Mouse (Mus musculus) monocyte, adult 2 months (primary cell): ENCODE data around the gene Ankrd13d.
A peak's percentile ranks its signal among the peaks of the same experiment; 100 is the strongest.
"Not testable (repeated sequence)": the region's sequence is repeated elsewhere in the genome, so short reads cannot be mapped to it uniquely, and the experiment has no call there.

Experiments
- DNase-seq, 2 experiments: peaks; one replicate each; pipeline ENCODE4 v3.0.0; 2022; ENCODE audit warnings: low spot score in 2 of 2, low read depth in 1 of 2

Gene Ankrd13d

DNA sequence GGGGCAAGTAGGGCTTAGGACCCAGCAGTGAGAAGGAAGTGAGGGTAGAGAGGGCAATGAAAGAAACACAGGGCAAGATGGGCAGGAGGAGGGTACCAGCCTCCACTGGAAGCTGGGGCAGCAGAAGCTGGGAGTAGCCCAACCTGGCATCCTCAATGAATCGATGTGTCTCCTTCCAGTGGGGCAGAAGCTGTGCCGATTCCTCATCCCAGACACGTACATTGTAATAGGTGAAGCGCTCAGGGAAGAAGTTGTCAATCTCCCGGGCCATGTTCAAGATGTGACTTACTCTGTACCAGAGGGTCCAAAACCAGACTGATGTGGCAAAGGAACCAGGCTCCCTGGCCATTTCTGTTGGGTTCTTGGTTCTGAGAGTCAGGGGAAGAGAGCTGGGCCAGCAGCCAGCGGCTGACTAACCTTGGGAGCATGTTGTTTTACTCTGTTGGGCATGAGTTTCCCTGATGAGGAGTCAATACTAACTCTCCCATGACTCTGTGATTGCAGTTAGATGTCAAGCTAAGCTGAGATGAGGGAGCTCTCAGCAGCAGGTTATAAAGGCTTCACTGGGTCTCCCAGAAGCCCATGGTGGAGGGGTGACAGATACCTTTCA is 18.7 kb downstream of the Ankrd13d start:
- DNase-seq: no peak

DNA sequence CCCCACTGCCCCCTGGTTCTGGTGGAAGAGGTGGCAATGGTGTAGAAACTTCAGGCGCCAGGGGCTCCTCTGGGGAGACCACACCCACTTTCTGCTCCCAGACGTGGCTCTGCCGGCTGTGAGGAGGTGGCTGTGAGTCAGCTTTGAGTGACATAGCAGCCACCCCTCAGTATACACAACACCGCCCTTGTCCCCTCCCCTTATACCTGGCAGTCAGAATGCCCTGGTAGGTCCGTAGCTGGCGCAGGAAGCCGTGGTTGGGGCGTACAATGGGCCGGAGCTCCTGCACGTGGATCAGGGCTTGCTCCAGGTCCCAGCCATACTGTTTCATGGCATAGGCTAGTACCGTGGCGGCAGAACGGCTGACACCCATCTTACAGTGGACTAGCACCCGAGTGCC is 19.2 kb downstream of the Ankrd13d start:
- no peak for DNase-seq

DNA sequence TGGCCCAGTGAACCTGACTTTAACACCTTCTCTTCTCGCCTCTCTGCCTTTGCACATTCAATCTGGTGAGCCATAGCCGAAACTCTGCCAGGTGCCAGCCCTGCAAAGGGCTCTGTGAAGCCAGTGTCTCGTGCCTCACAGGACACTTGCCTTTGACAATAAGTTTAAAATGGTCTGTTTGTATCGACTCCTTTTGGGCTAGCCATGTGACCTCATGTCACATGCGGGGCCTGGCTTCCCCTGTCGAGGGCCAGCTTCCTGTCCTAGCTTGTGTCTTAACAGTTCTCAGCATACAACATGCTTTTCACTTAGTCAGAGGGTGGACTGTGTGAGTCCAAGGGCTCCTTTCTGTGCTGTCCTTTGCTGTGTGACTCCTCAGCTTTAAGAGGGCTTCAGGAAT is 20.2 kb downstream of the Ankrd13d start:
- DNase-seq: no peak

DNA sequence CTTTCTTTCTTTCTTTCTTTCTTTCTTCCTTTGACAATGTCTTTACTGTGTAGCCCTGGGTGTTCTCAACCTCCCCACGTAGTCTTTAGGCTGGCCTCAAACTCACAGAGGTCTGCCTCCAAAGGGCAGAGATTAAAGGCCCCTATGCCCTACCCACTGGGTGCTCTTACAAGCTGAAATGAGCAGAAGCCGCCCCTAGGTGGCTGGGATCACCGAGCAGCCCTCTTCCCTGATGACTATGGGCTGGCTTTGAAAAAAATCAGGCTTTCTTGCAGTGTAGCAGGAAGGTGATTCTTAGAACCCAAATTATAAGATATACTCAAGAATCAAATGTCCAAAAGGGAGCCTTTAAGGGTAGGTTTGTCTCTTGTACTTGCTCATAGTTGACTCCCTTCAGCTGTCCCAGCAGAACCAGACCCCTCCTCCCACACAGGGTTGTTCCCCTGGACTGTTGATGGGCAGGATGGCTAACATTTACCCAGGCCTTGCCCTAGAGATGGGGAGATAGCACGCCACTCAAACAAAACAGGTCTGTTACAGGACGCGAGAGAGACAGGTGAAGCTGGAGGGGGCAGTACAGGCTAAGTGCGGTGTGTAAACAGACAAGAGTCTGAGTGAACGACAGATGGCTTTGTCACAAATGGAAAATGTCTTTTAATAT is 21.8 kb downstream of the Ankrd13d start:
- no peak for DNase-seq

DNA sequence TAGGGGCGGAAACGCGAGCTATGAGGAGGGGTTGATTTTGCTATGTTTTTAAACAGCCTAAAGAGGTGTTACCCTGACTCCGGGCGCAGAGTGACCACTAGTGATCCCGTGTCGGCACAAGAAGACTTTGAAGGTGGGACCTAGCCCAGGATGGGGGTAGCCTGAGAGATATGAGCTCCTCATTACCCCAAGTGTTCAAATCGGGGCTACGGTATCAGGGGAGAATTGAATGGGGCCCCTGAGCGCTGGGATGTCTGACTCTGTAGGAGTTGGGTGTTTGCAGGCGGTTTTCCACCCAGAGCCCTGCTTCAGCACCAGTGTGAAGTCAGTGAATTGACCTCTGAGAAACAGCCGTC is 25.1 kb downstream of the Ankrd13d start:
- no peak for DNase-seq

DNA sequence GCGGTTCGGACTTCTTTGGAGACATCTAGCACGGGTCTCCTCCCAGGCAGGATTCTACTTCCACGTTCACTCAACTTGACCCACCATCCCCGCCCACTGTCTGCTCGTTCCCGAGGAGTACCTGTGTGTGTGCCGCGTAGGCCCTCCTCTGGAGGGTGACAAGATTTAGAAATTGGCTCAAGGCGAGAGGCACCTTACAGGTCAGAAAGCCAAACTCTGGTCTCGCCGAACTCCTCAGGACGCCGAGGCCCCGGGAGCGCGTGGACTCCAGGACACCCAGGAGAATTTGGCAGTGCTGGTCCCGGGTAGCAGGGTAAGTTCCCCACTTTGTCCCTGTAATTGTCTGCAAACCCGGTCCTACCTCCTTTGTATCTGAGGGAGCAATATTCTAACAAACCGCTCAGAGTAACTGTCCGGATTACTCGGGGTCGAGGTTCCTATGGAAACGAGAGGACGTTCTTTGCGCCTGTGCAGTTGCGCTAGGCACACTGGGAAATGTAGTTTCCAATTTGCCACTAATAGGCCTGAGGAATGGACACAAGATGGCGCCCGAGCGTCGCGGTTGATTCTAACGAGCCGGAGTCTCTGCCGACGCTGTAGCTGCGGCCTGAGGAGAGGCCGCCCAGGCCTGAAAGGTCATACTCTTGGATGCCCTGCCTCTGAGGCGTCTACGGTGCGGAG is 25.6 kb downstream of the Ankrd13d start:
- peak; percentile 69 to 82 for DNase-seq

DNA sequence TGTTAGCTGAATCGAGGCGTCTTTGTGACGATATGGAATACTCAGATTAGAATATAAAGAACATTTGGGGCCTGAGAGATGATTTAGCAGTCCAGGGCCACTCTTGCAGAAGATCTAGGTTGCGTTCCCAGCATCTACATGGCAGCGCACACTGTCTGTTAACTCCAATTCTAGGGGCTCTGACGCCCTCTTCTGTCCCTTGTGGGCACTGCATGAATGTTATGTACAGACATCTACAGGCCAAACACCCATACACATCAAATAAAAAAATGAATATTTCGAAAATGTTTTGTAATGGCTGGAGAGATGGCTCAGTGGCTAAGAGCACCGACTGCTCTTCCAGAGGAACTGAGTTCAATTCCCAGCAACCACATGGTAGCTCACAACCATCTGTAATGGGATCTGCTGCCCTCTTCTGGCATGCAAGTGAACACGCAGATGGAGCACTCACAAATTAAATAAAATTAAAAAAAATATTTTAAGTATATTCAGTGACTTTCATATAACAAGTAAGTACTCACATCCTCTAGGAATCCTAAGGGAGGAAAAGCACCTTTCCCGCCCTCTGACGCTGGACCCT is 27.3 kb downstream of the Ankrd13d start:
- DNase-seq: no peak

DNA sequence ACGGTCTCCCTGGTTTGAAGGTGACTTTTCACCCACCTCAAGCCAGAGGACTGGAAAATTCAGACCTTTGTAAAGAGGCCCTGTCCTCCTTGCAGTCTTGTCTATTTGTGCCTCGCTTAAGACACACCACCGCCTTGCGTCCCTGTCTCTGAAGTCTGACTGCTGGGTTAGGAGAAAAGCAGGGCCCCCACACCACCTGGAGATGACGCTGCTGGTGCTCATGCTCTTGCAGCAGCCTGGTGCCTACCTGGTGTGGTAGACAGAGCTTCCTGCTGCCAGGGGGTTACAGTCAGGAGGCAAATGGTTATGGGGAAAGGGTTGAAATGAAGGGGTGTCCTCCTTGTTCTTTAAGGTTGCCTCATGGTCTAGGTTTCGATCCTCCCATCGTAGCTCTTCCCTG is 28.7 kb downstream of the Ankrd13d start:
- no peak for DNase-seq

DNA sequence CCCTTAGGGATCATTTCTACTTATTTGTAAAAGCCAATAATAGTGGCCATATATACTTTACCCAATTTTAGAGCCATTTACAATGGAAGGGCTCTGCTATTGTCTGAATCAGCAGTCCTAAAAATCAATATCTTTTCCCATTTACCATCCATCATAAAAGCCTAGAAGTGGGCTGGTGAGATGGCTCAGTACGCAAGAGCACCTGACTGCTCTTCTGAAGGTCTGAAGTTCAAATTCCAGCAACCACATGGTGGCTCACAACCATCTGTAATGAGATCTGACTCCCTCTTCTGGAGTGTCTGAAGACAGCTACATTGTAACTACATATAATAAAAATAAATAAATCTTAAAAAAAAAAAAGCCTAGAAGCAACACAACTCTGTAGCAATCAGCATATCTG is 34.3 kb downstream of the Ankrd13d start:
- not testable (repeated sequence) for DNase-seq

DNA sequence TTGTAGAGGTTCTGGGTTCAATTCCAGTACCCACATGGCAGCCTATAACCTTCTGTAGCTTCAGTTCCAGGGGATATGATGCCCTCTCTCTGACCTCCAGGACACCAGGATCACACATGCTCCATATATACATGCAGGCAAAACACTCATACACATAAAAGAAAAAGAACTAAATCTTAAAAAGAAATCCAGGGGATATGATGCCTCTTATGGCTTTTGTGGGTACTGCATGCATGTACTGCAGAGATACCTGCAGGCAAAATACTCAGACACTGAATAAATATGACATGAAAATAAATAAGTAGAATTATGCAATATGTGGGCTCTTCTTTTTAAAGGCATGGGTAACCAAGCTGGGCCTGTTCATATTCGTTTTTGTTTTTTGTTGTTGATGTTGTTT is 35.9 kb downstream of the Ankrd13d start:
- no peak for DNase-seq

DNA sequence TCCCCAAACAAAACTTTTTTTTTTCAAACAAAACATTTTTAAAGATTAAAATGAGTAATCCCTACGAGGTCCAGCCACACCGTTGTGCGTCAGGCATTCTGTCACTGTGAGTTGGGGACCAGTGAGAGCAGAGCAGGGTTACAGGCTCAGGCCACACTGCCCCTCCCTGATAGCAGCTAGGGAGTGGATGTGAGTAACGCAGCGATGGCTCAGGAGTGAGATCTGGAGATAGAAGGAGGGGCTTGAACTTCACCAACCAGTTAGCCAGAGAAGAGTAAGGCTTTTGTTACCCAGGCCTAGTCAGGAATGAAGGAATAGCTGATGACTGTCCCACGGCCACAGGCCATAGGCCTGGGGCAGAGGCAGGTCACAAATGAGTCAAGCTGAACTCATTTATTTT is 38.2 kb downstream of the Ankrd13d start:
- DNase-seq: no peak

DNA sequence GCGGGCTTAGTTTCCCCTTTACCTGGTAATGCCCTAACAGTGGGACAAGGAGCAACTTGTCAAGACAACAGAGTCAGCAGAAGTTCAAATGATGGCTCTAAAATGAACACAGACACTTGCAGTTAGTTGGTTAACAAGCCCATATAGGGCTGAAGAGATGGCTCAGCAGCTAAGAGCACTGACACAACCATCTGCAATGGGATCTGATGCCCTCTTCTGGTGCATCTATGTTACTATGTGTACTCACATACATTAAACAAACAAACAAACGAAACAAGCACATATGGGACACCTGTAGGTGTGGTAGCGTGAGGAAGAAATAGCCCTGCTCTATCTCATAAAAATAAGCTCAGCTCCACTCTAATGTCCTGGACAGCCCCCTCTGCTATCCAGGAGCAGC is 40.5 kb downstream of the Ankrd13d start:
- no peak for DNase-seq

DNA sequence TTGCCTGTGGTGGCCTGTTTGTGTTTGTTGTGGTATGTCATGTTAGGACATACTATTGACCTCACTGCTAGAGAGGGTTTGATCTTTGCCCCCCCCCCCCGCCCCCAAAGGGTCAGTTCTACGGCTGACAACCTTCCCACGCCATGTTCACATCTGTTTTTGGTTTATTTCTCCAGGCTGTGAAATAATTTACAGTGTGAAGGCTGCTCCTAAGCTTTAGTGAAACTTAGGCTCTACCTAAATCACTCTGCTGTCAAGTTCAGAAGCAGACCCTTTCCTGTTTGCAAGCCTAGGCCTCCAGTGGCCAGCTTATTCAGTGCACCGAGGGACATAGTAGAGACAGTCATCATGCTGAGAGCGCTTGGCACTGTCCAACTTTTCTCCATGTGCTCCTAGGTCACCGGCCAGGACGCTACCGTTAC is 42.7 kb downstream of the Ankrd13d start:
- no peak for DNase-seq

DNA sequence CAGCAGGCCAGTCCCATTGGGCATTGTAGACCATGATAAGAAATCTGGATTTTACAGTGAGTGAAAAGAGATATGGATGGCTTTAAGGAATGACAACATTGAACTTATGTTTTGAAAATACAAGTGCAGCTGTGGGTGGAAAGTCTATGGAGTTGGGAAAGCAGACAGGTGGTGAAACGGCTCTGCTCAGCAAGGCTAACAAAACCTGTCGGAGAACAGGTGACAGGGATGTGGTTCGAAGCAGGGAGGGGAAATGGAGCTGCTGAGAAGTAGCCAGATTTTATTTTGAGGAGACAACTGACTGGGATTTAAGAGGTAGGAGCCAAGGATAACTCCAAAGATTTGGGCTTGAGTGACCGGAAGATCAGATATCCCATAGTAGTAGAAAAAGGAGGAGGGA is 48.4 kb downstream of the Ankrd13d start:
- DNase-seq: no peak

DNA sequence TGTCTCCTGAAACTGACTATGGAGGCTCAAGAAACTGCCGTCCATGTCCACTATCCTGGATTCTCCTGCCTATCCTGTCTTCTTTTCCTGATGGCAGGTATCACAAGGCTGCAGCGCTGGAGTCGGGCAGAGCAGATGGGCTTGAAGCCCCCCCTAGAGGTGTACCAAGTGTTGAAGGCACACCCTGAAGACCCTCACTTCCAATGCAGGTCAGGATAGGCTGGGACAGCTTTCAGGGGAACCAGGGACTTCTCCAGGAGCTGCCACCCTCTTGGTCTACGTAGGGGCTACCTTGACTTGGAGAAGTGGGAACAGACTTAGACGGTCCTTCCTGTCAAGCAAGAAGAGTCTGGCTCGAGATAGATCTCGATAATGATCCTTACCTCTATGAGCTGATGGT is 50.3 kb downstream of the Ankrd13d start:
- DNase-seq: no peak

DNA sequence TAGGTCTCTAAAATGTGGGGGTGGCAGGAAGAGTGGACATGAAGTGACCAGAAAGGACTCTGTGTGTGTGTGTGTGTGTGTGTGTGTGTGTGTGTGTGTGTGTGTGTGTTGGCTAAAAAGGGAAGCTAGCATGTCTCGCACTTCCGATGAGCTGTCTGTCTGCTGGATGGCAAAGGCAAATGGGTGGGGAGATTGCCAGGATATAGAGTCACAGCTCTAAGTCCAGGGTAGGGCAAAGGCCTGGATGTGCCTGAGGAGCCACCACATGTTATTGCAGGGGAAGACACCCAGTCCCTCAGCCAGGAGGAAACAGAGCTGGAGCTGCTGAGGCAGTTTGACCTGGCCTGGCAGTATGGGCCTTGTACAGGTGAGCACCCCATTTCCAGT is 50.8 kb downstream of the Ankrd13d start:
- DNase-seq: peak in 1 of 2 experiments; percentile 50

DNA sequence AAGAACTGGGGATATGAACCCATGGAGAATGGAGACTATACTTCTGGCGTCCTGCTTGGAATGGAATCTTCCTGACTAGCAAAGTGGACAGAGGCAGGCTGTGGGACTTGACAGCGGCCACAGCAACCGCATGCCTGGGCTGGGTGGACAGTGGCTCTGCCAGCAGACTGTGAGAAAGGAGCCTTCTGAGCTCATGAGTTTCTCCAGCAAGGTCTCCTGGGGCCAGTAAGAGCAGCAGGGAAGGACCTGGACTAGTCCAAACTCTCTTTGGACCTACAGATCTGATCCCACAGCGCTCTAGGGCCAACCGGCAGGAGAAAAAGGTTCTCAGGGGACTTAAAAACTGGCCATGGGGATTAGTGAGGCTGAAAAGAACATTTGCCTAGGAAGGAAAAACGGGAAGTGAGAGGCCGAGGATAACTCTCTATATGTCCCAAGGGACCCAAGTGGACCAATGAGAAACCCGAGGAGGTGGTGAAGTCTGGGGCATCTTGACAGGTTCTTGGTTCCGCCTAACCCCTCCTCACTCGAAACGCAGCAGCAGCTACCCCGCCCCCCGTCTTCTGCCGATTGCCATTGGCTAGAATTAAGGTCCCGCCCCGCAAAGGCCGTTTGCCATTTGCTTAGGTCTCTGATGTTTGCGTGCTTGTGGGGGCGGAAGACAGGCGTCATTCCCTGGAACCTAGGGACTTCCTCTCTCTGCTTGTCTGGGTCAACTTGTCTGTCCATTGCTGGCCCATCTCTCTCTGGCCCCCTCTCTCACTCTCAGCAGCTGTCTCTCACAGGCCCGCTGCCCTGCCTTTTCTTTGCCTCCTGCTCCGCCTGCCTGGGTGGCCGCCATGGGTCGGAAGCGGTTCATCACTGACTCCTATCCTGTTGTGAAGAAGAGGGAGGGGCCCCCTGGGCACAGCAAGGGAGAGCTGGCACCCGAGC is 51.4 kb downstream of the Ankrd13d start, which contains the start of gene Pold4:
Gene Pold4, plus strand, starts transcription at position 647 of the 933 bp plus-strand sequence.
- DNase-seq: peak; percentile 96

DNA sequence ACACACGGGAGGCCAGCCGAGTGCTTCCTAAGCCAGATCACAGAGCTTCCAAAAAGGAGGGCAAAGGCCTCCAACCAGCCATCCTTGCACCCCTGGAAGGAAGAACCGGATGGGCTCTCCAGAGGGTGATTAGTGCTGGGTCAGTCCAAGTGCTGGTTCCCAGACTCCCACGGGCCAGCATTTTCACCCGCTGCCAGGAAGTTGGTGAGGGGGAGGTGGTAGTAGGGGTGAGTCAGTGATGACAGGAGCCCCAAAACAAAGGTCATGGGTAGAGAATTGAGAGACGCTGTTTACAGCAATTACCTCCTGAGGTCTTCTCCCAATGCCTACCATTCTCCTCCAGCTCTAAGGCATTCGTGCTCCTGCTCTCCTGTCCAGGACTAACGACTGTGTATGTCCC is 52.5 kb downstream of the Ankrd13d start:
- DNase-seq: no peak

DNA sequence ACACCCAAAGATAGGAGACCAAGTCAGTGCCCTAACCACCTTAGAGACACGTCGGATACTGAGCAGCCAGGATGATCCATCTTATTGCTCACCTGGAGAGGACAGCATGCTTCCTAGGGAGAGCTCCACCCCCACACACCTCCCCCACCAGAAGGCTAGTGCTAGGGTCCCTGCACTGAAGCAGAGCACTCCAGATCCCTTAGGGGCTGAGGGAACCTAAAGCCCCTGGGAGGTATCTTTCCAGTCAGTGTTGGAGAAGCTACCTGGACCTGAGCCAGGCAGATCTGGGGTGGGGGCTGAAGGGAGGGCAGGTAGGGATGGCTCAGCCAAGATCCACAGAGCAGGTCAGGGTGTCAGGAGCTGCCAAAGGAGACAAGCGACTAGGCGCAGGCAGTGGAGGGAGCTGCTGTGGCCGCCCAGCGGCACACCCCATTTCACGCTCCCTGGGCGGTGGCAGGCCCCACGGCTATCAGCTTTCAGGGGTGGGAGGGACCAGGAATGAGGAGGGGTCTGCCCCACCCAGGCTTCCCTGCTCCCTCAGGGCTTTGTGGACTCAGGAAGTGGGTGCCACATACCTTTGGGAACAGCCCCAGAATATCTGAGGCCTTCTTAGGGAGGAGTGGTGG is 53.4 kb downstream of the Ankrd13d start:
- DNase-seq: no peak

DNA sequence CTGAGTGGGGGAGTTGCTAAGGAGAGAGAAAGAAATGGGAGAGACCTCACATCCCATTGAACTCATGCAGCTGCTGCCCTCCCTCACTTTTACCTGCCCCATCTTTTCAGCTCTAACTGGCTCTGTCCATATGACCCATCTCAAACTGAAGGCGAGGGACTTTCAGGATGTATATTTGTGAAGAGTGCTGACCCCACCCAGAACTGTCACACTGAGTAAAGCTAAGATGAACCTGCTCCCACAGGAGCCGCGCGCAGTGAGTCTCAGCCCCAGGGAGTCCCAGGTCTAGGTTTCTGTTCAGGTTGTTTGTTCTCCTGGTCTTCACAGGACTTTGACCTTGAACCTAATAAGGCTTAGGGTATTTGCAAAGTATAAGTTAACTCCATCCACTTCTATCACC is 54.0 kb downstream of the Ankrd13d start:
- DNase-seq: no peak
